Comparison of ENCODE assay signal across 9 mouse cellular contexts in the genomic region with DNA sequence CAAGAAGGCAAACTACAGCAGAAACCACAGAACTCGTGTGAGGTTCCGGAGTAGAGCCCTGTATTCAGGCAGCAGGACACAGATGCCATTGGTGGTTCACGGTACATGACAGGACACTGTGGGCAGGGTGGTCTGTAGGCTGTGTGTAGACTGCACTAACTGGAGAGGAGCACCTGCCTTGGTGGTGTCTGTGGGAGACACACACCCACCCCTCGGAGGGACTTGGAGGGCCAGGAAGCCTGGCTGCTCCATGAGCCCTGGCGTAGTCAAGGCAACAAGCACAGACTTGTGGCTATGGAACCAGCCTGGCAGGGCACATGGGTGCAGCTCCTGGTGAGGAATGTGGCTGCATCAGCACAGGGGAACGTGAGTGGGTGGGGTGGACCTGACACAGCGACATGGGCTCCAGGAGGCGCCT. TPM values are rescaled to one million over a fixed set of nuclear protein-coding genes. Genes with fewer than 3 reads are reported as not detected.
DNase-seq lines count a peak whose midpoint lies in the region; ATAC-seq and TF ChIP-seq lines count a peak whose summit lies in the region.
"Had no signal": no experiment of that assay in that cellular context is flagged by ENCODE, and none has a peak within 500 bp of the region (broad histone marks: within the 10 kb centered on the region; RNA-seq: fewer than 3 reads in every experiment).

No protein-coding gene starts in this region.

- WGBS in forebrain, embryonic 14.5 days = 79% methylated on average over 8 of the region's 8 CpGs
- WGBS in forebrain, embryonic 12.5 days = 83% methylated on average over 8 of the region's 8 CpGs
- 38% methylated on average over 8 of the region's 8 CpGs for WGBS in stomach, postnatal 0 days

- ATAC-seq in forebrain, embryonic 14.5 days = peak; percentile 31; the same call in 1 of the 2 replicates
- ATAC-seq in forebrain, embryonic 12.5 days (ENCODE audit: low FRiP score) = no peak
- ATAC-seq in stomach, postnatal 0 days (ENCODE audit: low FRiP score, low TSS enrichment) = peak; percentile 84

- no peak overlapping the region for H3K4me2 ChIP-seq in forebrain, embryonic 14.5 days (ENCODE audit: low read length)
- H3K4me2 ChIP-seq in forebrain, embryonic 12.5 days = no peak overlapping the region
- peak overlapping the region; percentile 35; the same call in 1 of the 2 replicates for H3K4me2 ChIP-seq in stomach, postnatal 0 days (replicated peaks; ENCODE audit: low read depth)

- H3K4me3 ChIP-seq in forebrain, embryonic 14.5 days (ENCODE audit: low read depth, low read length) = no peak overlapping the region
- no peak overlapping the region for H3K4me3 ChIP-seq in forebrain, embryonic 12.5 days (replicated peaks)
- no peak overlapping the region for H3K4me3 ChIP-seq in stomach, postnatal 0 days (ENCODE audit: low read depth, low read length)

- no peak overlapping the region for H3K9ac ChIP-seq in forebrain, embryonic 14.5 days (ENCODE audit: low read length)
- no peak overlapping the region for H3K9ac ChIP-seq in forebrain, embryonic 12.5 days
- H3K9ac ChIP-seq in stomach, postnatal 0 days (ENCODE audit: low read length) = no peak overlapping the region; the same call in 1 of the 2 replicates

- H3K4me1 ChIP-seq in forebrain, embryonic 14.5 days (ENCODE audit: control insufficient read depth, insufficient read depth, low read length) = peaks cover 6% of the 10 kb centered on the region
- peaks cover 30% of the 10 kb centered on the region for H3K4me1 ChIP-seq in forebrain, embryonic 12.5 days
- peaks cover 2% of the 10 kb centered on the region; the same call in 1 of the 2 replicates for H3K4me1 ChIP-seq in stomach, postnatal 0 days (replicated peaks; ENCODE audit: control insufficient read depth, insufficient read depth)

- H3K27me3 ChIP-seq in forebrain, embryonic 14.5 days (replicated peaks; ENCODE audit: control insufficient read depth, insufficient read depth, low read length) = no peaks in the 10 kb centered on the region
- H3K27me3 ChIP-seq in forebrain, embryonic 12.5 days = no peaks in the 10 kb centered on the region
- H3K27me3 ChIP-seq in stomach, postnatal 0 days (ENCODE audit: control insufficient read depth, insufficient read depth, low read length) = no peaks in the 10 kb centered on the region

- H3K27ac ChIP-seq in forebrain, embryonic 14.5 days (ENCODE audit: low read depth, low read length) = no peak overlapping the region
- H3K27ac ChIP-seq in forebrain, embryonic 12.5 days = no peak overlapping the region
- peak overlapping the region; percentile 88 for H3K27ac ChIP-seq in stomach, postnatal 0 days (replicated peaks)

- no peak for DNase-seq in forebrain, embryonic 14.5 days (ENCODE audit: low spot score)
- DNase-seq in CD4-positive helper T cell, adult 2 months (ENCODE audit: low read depth, low spot score) = peak; percentile 69
- DNase-seq in heart, postnatal 4 days = peak; percentile 31
- peak; percentile 51 for DNase-seq in lung, postnatal 25 days (ENCODE audit: low spot score)
- DNase-seq in stomach, postnatal 0 days (ENCODE audit: low spot score) = peak; percentile 74
- DNase-seq in kidney, postnatal 4 days = no peak
- DNase-seq in gastrocnemius, adult 18-20 months (ENCODE audit: low spot score) = no peak

- no peaks in the 10 kb centered on the region for H3K36me3 ChIP-seq in forebrain, embryonic 14.5 days (ENCODE audit: control insufficient read depth, insufficient read depth, low read length)
- no peaks in the 10 kb centered on the region for H3K36me3 ChIP-seq in forebrain, embryonic 12.5 days (replicated peaks)
- no peaks in the 10 kb centered on the region for H3K36me3 ChIP-seq in stomach, postnatal 0 days (ENCODE audit: control insufficient read depth, insufficient read depth, low read length)

- no peak for TF ChIP-seq EP300 in stomach, postnatal 0 days (optimal IDR thresholded peaks at IDR 0.05)

- H3K9me3 ChIP-seq in forebrain, embryonic 14.5 days (replicated peaks; ENCODE audit: control insufficient read depth, low read length) = no peaks in the 10 kb centered on the region
- no peaks in the 10 kb centered on the region for H3K9me3 ChIP-seq in forebrain, embryonic 12.5 days
- no peaks in the 10 kb centered on the region for H3K9me3 ChIP-seq in stomach, postnatal 0 days (ENCODE audit: control insufficient read depth, low read length)

- TF ChIP-seq CTCF in stomach, postnatal 0 days (IDR thresholded peaks at IDR 0.05; ENCODE audit: low read depth) = no peak

RNA-seq across cellular contexts. Expression of a gene that starts 11.1 kb away (rescaled TPM):
- 2.2 and 3.2 TPM in 2 replicates for polyA plus RNA-seq in forebrain, embryonic 14.5 days (2014; fragmentation: Nextera tagmentation; extraction: Ambion mirVana)
- polyA plus RNA-seq in forebrain, embryonic 12.5 days (2016; fragmentation: Nextera tagmentation; extraction: Ambion mirVana) = 7.2 and 7.8 TPM in 2 replicates
- 1 to 10 TPM; 8.1 to 9.3 TPM for total RNA-seq in heart, postnatal 4 days (2021)
- polyA plus RNA-seq in stomach, postnatal 0 days (2015; fragmentation: Nextera tagmentation; extraction: Ambion mirVana) = 3.2 and 3.3 TPM in 2 replicates
- total RNA-seq in gastrocnemius, adult 18-20 months (2021) = 1 to 10 TPM; 2.1 to 3.1 TPM

RNA-seq across cellular contexts. Expression of a gene that starts 49.7 kb away (rescaled TPM):
- polyA plus RNA-seq in forebrain, embryonic 14.5 days (2014; fragmentation: Nextera tagmentation; extraction: Ambion mirVana) = 0.42 and 0.52 TPM in 2 replicates
- 1.2 and 1.3 TPM in 2 replicates for polyA plus RNA-seq in forebrain, embryonic 12.5 days (2016; fragmentation: Nextera tagmentation; extraction: Ambion mirVana)
- total RNA-seq in heart, postnatal 4 days (2021) = under 1 TPM; 0.41 to 0.61 TPM
- polyA plus RNA-seq in stomach, postnatal 0 days (2015; fragmentation: Nextera tagmentation; extraction: Ambion mirVana) = 0.38 and 0.65 TPM in 2 replicates
- total RNA-seq in gastrocnemius, adult 18-20 months (2021) = under 1 TPM; 0.16 to 0.28 TPM

RNA-seq across cellular contexts. Expression of a gene that starts 54.5 kb away (rescaled TPM):
- not detected in 2 replicates for polyA plus RNA-seq in forebrain, embryonic 14.5 days (2014; fragmentation: Nextera tagmentation; extraction: Ambion mirVana)
- polyA plus RNA-seq in forebrain, embryonic 12.5 days (2016; fragmentation: Nextera tagmentation; extraction: Ambion mirVana) = not detected in 2 replicates
- total RNA-seq in heart, postnatal 4 days (2021) = not detected
- 0.04 TPM in 1 of 2 replicates, not detected in the other for polyA plus RNA-seq in stomach, postnatal 0 days (2015; fragmentation: Nextera tagmentation; extraction: Ambion mirVana)
- total RNA-seq in gastrocnemius, adult 18-20 months (2021) = not detected
- polyA plus RNA-seq: neural tube, embryonic 11.5 days had no signal

RNA-seq across cellular contexts. Expression of a gene that starts 55.1 kb away (rescaled TPM):
- polyA plus RNA-seq in forebrain, embryonic 14.5 days (2014; fragmentation: Nextera tagmentation; extraction: Ambion mirVana) = 48.2 and 57.3 TPM in 2 replicates
- polyA plus RNA-seq in forebrain, embryonic 12.5 days (2016; fragmentation: Nextera tagmentation; extraction: Ambion mirVana) = 46.6 and 49.4 TPM in 2 replicates
- 10 to 100 TPM; 22.8 to 23.5 TPM for total RNA-seq in heart, postnatal 4 days (2021)
- polyA plus RNA-seq in stomach, postnatal 0 days (2015; fragmentation: Nextera tagmentation; extraction: Ambion mirVana) = 22.9 and 24.4 TPM in 2 replicates
- 10 to 100 TPM; 14.4 to 14.9 TPM for total RNA-seq in gastrocnemius, adult 18-20 months (2021)

RNA-seq across cellular contexts. Expression of a gene that starts 55.6 kb away (rescaled TPM):
- polyA plus RNA-seq in forebrain, embryonic 14.5 days (2014; fragmentation: Nextera tagmentation; extraction: Ambion mirVana) = 0.08 and 0.19 TPM in 2 replicates
- 0.50 and 0.59 TPM in 2 replicates for polyA plus RNA-seq in forebrain, embryonic 12.5 days (2016; fragmentation: Nextera tagmentation; extraction: Ambion mirVana)
- total RNA-seq in heart, postnatal 4 days (2021) = under 1 TPM; 0.16 to 0.21 TPM
- 1.0 and 1.4 TPM in 2 replicates for polyA plus RNA-seq in stomach, postnatal 0 days (2015; fragmentation: Nextera tagmentation; extraction: Ambion mirVana)
- total RNA-seq in gastrocnemius, adult 18-20 months (2021) = not detected

Comparison
In these comparisons a context has a peak if more than half of its experiments do, and no peak if none do; other contexts are left out.
1. DNase-seq: peak in CD4-positive helper T cell, adult 2 months (single experiment), heart, postnatal 4 days (single experiment), lung, postnatal 25 days (single experiment) and stomach, postnatal 0 days (single experiment); none in forebrain, embryonic 14.5 days (single experiment), kidney, postnatal 4 days (0 of 2) and gastrocnemius, adult 18-20 months (single experiment).